Mouse (Mus musculus): Measurements from ENCODE around the gene Mageb1. TPM values are rescaled to one million over a fixed set of nuclear protein-coding genes. Genes with fewer than 3 reads are reported as not detected.
"Not testable (repeated sequence)": the region's sequence is repeated elsewhere in the genome, so short reads cannot be mapped to it uniquely, and the experiment has no call there.

Mageb1 gene
- not detected in 2 replicates for polyA plus RNA-seq (2015; fragmentation: Nextera tagmentation; extraction: Ambion mirVana)

DNA sequence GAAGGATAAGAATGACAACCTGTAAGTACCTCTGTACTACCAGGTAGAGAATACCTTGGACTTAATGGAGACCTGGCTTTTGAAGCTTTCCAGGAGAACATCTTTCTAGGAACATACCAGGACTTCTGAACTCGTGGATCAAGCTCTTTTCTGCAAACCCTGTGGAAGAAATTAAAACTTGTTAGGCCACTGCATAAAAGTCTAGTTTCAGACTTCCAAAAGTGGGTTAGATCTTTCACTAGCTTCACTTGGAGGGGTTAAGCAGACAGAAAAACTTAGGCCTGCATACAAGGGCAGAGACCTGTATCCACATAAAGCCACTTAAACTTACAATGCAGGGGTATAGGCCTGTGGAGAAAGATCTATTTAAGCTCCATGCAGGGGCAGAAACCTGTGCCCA, at the start of gene Mageb1:
Gene Mageb1, minus strand, starts transcription at position 101 of the 400 bp plus-strand sequence.
- H3K4me2 ChIP-seq (ENCODE audit: low read depth, low read length); H3K9me3 ChIP-seq (ENCODE audit: control insufficient read depth, low read length); H3K27ac ChIP-seq (ENCODE audit: low read length); ATAC-seq; H3K27me3 ChIP-seq (replicated peaks; ENCODE audit: control insufficient read depth, insufficient read depth, low read length); H3K36me3 ChIP-seq (ENCODE audit: control insufficient read depth, insufficient read depth, low read length); H3K4me1 ChIP-seq (ENCODE audit: control insufficient read depth, insufficient read depth, low read length); H3K9ac ChIP-seq (ENCODE audit: low read depth, low read length); H3K4me3 ChIP-seq (ENCODE audit: low read length): not testable (repeated sequence)
- 9% methylated on average over 1 of the region's 1 CpGs for whole genome bisulfite sequencing

Other genes with a start within 250 kb of the Mageb1 start
- not detected in 2 replicates for gene Mageb5, start 233.3 kb downstream of the Mageb1 start, polyA plus RNA-seq (2015; fragmentation: Nextera tagmentation; extraction: Ambion mirVana)

Data from intestine, embryonic 16.5 days (tissue).